Mouse (Mus musculus): ENCODE data around the gene Pgm2. TPM values are rescaled to one million over a fixed set of nuclear protein-coding genes. Genes with fewer than 3 reads are reported as not detected.

The Pgm2 gene
- total RNA-seq, 2 experiments from 2014 or later: 9.1 to 13.1 TPM

GRCm38 (mm10) chr5:64062882-64063621 is 29.7 kb upstream of the Pgm2 start:
- H3K4me3 ChIP-seq: no peak overlapping the region
- H3K27ac ChIP-seq: peak overlapping the region; percentile 90
- no peak for DNase-seq (ENCODE audit: extremely low spot score in 1 of 2, low spot score in 2 of 2)
- no peak for TF ChIP-seq CTCF (IDR thresholded peaks at IDR 0.05)
- intact Hi-C loops (cut with DNase I): loop anchor here (10.0 kb wide), 1 partner anchor 248 kb away; the partner anchor contains the start of gene 0610040J01Rik

- no peak overlapping the region for H3K4me3 ChIP-seq
- intact Hi-C loops (cut with DNase I): loop anchor here (10.0 kb wide), 1 partner anchor 249 kb away; the partner anchor contains the start of gene 0610040J01Rik
- no peak for DNase-seq (ENCODE audit: extremely low spot score in 1 of 2, low spot score in 2 of 2)
- no peak for TF ChIP-seq CTCF (IDR thresholded peaks at IDR 0.05)
- peak overlapping the region; percentile 90 for H3K27ac ChIP-seq
These were observed 29.0 kb upstream of the Pgm2 start for GRCm38 (mm10) chr5:64063622-64064355.

GRCm38 (mm10) chr5:64064401-64064800 is 28.3 kb upstream of the Pgm2 start:
- no peak for DNase-seq (ENCODE audit: extremely low spot score in 1 of 2, low spot score in 2 of 2)
- TF ChIP-seq CTCF (IDR thresholded peaks at IDR 0.05): no peak
- H3K4me3 ChIP-seq: no peak overlapping the region
- H3K27ac ChIP-seq: peak overlapping the region; percentile 90
- intact Hi-C loops (cut with DNase I): loop anchor here (10.0 kb wide), 1 partner anchor 250 kb away; the partner anchor contains the start of gene 0610040J01Rik

GRCm38 (mm10) chr5:64065497-64066046 is 27.2 kb upstream of the Pgm2 start:
- H3K4me3 ChIP-seq: no peak overlapping the region
- no peak for DNase-seq (ENCODE audit: extremely low spot score in 1 of 2, low spot score in 2 of 2)
- TF ChIP-seq CTCF (IDR thresholded peaks at IDR 0.05): no peak
- no peak overlapping the region; the same call in 1 of the 2 replicates for H3K27ac ChIP-seq
- intact Hi-C loops (cut with DNase I): loop anchor here (10.0 kb wide), 1 partner anchor 251 kb away; the partner anchor contains the start of gene 0610040J01Rik

- Histone ChIP-seq H3K27ac (no peak overlapping the region), H3K4me3 (no peak overlapping the region)
- no peak for DNase-seq (ENCODE audit: extremely low spot score in 1 of 2, low spot score in 2 of 2)
- TF ChIP-seq CTCF (IDR thresholded peaks at IDR 0.05): no peak
- intact Hi-C loops (cut with DNase I): loop anchor here (10.0 kb wide), 1 partner anchor 251 kb away; the partner anchor contains the start of gene 0610040J01Rik
These were observed 26.6 kb upstream of the Pgm2 start for GRCm38 (mm10) chr5:64066159-64066558.

- Histone ChIP-seq H3K27ac (no peak overlapping the region), H3K4me3 (no peak overlapping the region)
- intact Hi-C loops (cut with DNase I): loop anchor here (10.0 kb wide), 1 partner anchor 253 kb away; the partner anchor contains the start of gene 0610040J01Rik
- DNase-seq (ENCODE audit: extremely low spot score in 1 of 2, low spot score in 2 of 2): no peak
- no peak for TF ChIP-seq CTCF (IDR thresholded peaks at IDR 0.05)
These were observed 25.2 kb upstream of the Pgm2 start for GRCm38 (mm10) chr5:64067576-64067975.

- Histone ChIP-seq H3K27ac (peak overlapping the region; percentile 15; the same call in 1 of the 2 replicates), H3K4me3 (no peak overlapping the region)
- intact Hi-C loops (cut with DNase I): loop anchor here (1.0 to 5.0 kb wide), 2 partner anchors 103 to 164 kb away; partner anchors contain the start of gene Rell1
- DNase-seq (ENCODE audit: extremely low spot score in 1 of 2, low spot score in 2 of 2): peak in 1 of 2 experiments; percentile 28
- TF ChIP-seq CTCF (IDR thresholded peaks at IDR 0.05): peak; percentile 82
These were observed 22.6 kb upstream of the Pgm2 start for GRCm38 (mm10) chr5:64070081-64070673.

- H3K4me3 ChIP-seq: no peak overlapping the region
- no peak overlapping the region for H3K27ac ChIP-seq
- intact Hi-C loops (cut with DNase I): loop anchor here (1.0 to 5.0 kb wide), 2 partner anchors 104 to 165 kb away; partner anchors contain the start of gene Rell1
- no peak for TF ChIP-seq CTCF (IDR thresholded peaks at IDR 0.05)
- no peak for DNase-seq (ENCODE audit: extremely low spot score in 1 of 2, low spot score in 2 of 2)
These were observed 21.8 kb upstream of the Pgm2 start for GRCm38 (mm10) chr5:64070742-64071476.

- no peak for TF ChIP-seq CTCF (IDR thresholded peaks at IDR 0.05)
- DNase-seq (ENCODE audit: extremely low spot score in 1 of 2, low spot score in 2 of 2): no peak
- no peak overlapping the region for H3K4me3 ChIP-seq
- intact Hi-C loops (cut with DNase I): loop anchor here (5.0 kb wide), 1 partner anchor 107 kb away; the partner anchor contains the start of gene Rell1
- H3K27ac ChIP-seq: peak overlapping the region; percentile 58
These were observed 18.3 kb upstream of the Pgm2 start for GRCm38 (mm10) chr5:64074455-64074854.

- intact Hi-C loops (cut with DNase I): no loop called here
- Histone ChIP-seq H3K27ac (no peak overlapping the region), H3K4me3 (no peak overlapping the region)
- TF ChIP-seq CTCF (IDR thresholded peaks at IDR 0.05): peak; percentile 40
- DNase-seq (ENCODE audit: extremely low spot score in 1 of 2, low spot score in 2 of 2): no peak
These were observed 17.2 kb upstream of the Pgm2 start for GRCm38 (mm10) chr5:64075506-64075905.
